Mouse (Mus musculus) kidney, adult 11 months (tissue): Measurements from ENCODE around the gene Olfr1355.
"Not testable (repeated sequence)": the region's sequence is repeated elsewhere in the genome, so short reads cannot be mapped to it uniquely, and the experiment has no call there.

Experiments
- DNase-seq: peaks from one replicate; pipeline ENCODE4 v3.0.0; 2022

Olfr1355 gene

GRCm38 (mm10) chr10:78875240-78875639 is at the start of gene Olfr1355:
Olfr1355 (plus strand) TSS chr10:78875540.
- DNase-seq = no peak

DNA sequence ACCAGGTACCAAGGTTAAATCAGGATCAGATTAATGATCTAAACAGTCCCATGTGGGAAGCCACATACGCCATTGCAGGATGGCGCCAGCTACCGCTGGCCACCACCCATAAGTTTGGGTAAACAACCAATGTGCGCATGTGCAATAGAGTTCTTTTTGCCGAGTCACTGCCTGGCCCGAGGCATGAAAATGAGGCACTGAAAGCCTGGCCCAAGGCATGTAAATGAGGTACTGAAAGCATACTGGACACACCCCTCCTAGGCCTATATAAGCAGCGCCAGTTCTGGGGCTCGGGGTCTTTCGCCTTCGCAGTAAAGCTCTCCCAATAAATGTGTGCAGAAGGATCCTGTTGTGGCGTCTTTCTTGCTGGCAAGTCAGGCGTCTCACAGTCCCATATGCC is 34.9 kb upstream of the Olfr1355 start:
- not testable (repeated sequence) for DNase-seq

- DNase-seq = no peak
Measured at GRCm38 (mm10) chr10:78852066-78852465, 23.3 kb upstream of the Olfr1355 start, which contains the start of gene Olfr1356. Olfr1356 (minus strand) TSS chr10:78852166.

GRCm38 (mm10) chr10:78912871-78913270 is 37.5 kb downstream of the Olfr1355 start, which contains the start of gene Olfr1354:
Olfr1354 (plus strand) TSS chr10:78913171.
- not testable (repeated sequence) for DNase-seq
